Mouse (Mus musculus): ENCODE data around the gene Scaf8. TPM values are rescaled to one million over a fixed set of nuclear protein-coding genes. Genes with fewer than 3 reads are reported as not detected.
"Not testable (repeated sequence)": the region's sequence is repeated elsewhere in the genome, so short reads cannot be mapped to it uniquely, and the experiment has no call there.

Gene Scaf8
- polyA plus RNA-seq, 1 experiment from 2014 or later: 45.4 TPM

DNA sequence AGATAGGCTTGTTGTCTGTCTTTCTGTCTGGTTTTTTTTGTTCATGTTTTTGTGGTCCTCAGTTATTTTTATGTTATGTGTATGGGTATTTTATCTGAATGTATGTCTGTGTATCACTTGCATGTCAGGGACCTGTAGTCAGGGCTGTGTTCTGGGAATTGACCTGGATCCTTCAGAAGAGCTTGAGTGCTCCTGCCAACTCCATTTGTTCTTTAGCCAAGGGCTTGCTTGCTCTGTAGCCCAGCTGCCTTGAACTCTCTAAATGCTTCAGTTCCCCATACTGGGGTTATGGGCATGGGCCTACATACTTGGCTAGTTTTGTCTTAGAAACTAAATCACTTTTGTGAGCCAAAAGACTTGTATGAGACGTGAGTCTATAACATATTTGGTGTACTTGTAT is 13.9 kb downstream of the Scaf8 start:
- no peak for TF ChIP-seq CTCF (IDR thresholded peaks at IDR 0.05)
- POLR2A ChIA-PET: no interaction called here
- in situ Hi-C loops (cut with MboI; ENCODE audit: low pct_unique_long_range_greater_than_20kb): no loop called here
- CTCF ChIA-PET: interaction anchor here (1.0 to 1.5 kb wide), 2 partner anchors 8 to 19 kb away, joined by 3 to 6 read pairs; no protein-coding TSS in a partner anchor
- no peak for DNase-seq (ENCODE audit: low read depth, low spot score)
- no peaks in the 10 kb centered on the region for H3K27me3 ChIP-seq
- ATAC-seq: no peak

GRCm38 (mm10) chr17:3129791-3130190 is 15.0 kb downstream of the Scaf8 start:
- in situ Hi-C loops (cut with MboI; ENCODE audit: low pct_unique_long_range_greater_than_20kb): no loop called here
- no peak for DNase-seq (ENCODE audit: low read depth, low spot score)
- no peaks in the 10 kb centered on the region for H3K27me3 ChIP-seq
- ATAC-seq: no peak
- TF ChIP-seq CTCF (IDR thresholded peaks at IDR 0.05): no peak
- CTCF ChIA-PET: no interaction called here
- POLR2A ChIA-PET: no interaction called here

- CTCF ChIA-PET: interaction anchor here (1.2 to 2.5 kb wide), 4 partner anchors 8 to 64 kb away, joined by 3 to 7 read pairs (median 5); no protein-coding TSS in a partner anchor
- no peak for TF ChIP-seq CTCF (IDR thresholded peaks at IDR 0.05)
- POLR2A ChIA-PET: no interaction called here
- DNase-seq (ENCODE audit: low read depth, low spot score) (no peak), ATAC-seq (no peak)
- no peaks in the 10 kb centered on the region for H3K27me3 ChIP-seq
- in situ Hi-C loops (cut with MboI; ENCODE audit: low pct_unique_long_range_greater_than_20kb): no loop called here
Observed at GRCm38 (mm10) chr17:3135346-3135745, 20.6 kb downstream of the Scaf8 start.

DNA sequence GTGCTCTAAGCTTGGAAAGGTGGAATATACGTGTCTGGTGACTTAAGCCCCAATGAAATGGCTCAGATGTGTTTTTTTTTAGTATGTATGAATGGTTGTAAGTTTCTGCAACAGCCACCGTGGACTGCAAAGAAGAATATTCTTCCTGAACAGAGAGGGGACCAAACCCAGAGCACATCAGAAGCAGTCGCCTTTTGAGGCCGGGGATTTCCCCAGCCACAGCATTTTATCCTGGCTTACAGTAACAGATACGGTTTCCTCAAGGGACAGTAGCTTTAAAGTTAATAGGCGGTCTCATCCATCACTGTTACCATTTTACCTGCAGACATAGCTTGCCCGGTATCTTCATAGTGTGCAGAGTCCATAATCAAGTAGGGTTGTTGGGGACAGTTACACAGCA is 21.4 kb downstream of the Scaf8 start:
- ChIA-PET POLR2A (no interaction called here), CTCF (interaction anchor here (1.2 to 2.5 kb wide), 4 partner anchors 8 to 63 kb away, joined by 3 to 7 read pairs (median 5); no protein-coding TSS in a partner anchor)
- H3K27me3 ChIP-seq: no peaks in the 10 kb centered on the region
- ATAC-seq (no peak), DNase-seq (ENCODE audit: low read depth, low spot score) (no peak)
- in situ Hi-C loops (cut with MboI; ENCODE audit: low pct_unique_long_range_greater_than_20kb): no loop called here
- TF ChIP-seq CTCF (IDR thresholded peaks at IDR 0.05): no peak

- ATAC-seq (no peak), DNase-seq (ENCODE audit: low read depth, low spot score) (no peak)
- CTCF ChIA-PET: interaction anchor here (1.0 kb wide), 1 partner anchor 25 kb away, joined by 3 read pairs; no protein-coding TSS in a partner anchor
- POLR2A ChIA-PET: no interaction called here
- H3K27me3 ChIP-seq: no peaks in the 10 kb centered on the region
- in situ Hi-C loops (cut with MboI; ENCODE audit: low pct_unique_long_range_greater_than_20kb): no loop called here
- TF ChIP-seq CTCF (IDR thresholded peaks at IDR 0.05): no peak
Observed at GRCm38 (mm10) chr17:3138387-3138786, 23.6 kb downstream of the Scaf8 start.

DNA sequence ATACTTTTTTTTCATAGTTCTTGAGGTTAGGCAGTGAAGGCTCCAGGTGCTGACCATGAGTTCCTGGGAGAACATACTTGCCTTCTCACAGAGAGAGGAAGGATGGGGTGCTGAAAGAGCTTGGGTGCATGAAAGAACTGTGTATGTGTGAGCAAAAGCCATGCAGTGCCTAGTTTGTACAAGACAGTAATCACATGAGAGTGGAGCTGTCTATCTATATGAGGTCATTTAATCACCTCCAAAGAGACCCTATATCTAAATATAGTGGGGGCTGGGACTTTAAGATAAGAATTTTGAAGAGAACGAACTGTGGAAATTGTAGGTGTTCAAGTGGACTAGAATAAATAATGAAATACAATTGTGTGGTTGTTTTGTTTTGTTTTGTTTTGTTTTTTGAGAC is 25.3 kb downstream of the Scaf8 start:
- in situ Hi-C loops (cut with MboI; ENCODE audit: low pct_unique_long_range_greater_than_20kb): no loop called here
- POLR2A ChIA-PET: no interaction called here
- CTCF ChIA-PET: no interaction called here
- no peak for TF ChIP-seq CTCF (IDR thresholded peaks at IDR 0.05)
- ATAC-seq (no peak), DNase-seq (ENCODE audit: low read depth, low spot score) (no peak)
- no peaks in the 10 kb centered on the region for H3K27me3 ChIP-seq

GRCm38 (mm10) chr17:3148853-3149252 is 34.1 kb downstream of the Scaf8 start:
- ATAC-seq (no peak), DNase-seq (ENCODE audit: low read depth, low spot score) (no peak)
- ChIA-PET CTCF (interaction anchor here (1.0 to 1.4 kb wide), 3 partner anchors 9 to 15 kb away, joined by 3 read pairs; no protein-coding TSS in a partner anchor), POLR2A (no interaction called here)
- in situ Hi-C loops (cut with MboI; ENCODE audit: low pct_unique_long_range_greater_than_20kb): no loop called here
- TF ChIP-seq CTCF (IDR thresholded peaks at IDR 0.05): no peak
- H3K27me3 ChIP-seq: no peaks in the 10 kb centered on the region

GRCm38 (mm10) chr17:3149541-3149940 is 34.8 kb downstream of the Scaf8 start:
- ATAC-seq: peak; percentile 35
- CTCF ChIA-PET: interaction anchor here (1.0 to 1.4 kb wide), 4 partner anchors 8 to 38 kb away, joined by 3 read pairs; no protein-coding TSS in a partner anchor
- DNase-seq (ENCODE audit: low read depth, low spot score): peak; percentile 19

GRCm38 (mm10) chr17:3150701-3151100 is 35.9 kb downstream of the Scaf8 start:
- CTCF ChIA-PET: interaction anchor here (1.3 kb wide), 1 partner anchor 37 kb away, joined by 3 read pairs; no protein-coding TSS in a partner anchor
- not testable (repeated sequence) for ATAC-seq

More at GRCm38 (mm10) chr17:3149541-3149940, 34.8 kb downstream of the Scaf8 start:
- in situ Hi-C loops (cut with MboI; ENCODE audit: low pct_unique_long_range_greater_than_20kb): no loop called here
- no peaks in the 10 kb centered on the region for H3K27me3 ChIP-seq
- no peak for TF ChIP-seq CTCF (IDR thresholded peaks at IDR 0.05)
- POLR2A ChIA-PET: interaction anchor here (0.6 kb wide), 1 partner anchor 134 kb away, joined by 5 read pairs; no protein-coding TSS in a partner anchor

GRCm38 (mm10) chr17:3151181-3151580 is 36.4 kb downstream of the Scaf8 start:
- no peak for TF ChIP-seq CTCF (IDR thresholded peaks at IDR 0.05)
- POLR2A ChIA-PET: no interaction called here
- DNase-seq (ENCODE audit: low read depth, low spot score) (no peak), ATAC-seq (no peak)
- CTCF ChIA-PET: interaction anchor here (1.6 kb wide), 1 partner anchor 10 kb away, joined by 6 read pairs; no protein-coding TSS in a partner anchor
- no peaks in the 10 kb centered on the region for H3K27me3 ChIP-seq
- in situ Hi-C loops (cut with MboI; ENCODE audit: low pct_unique_long_range_greater_than_20kb): no loop called here

More at GRCm38 (mm10) chr17:3150701-3151100, 35.9 kb downstream of the Scaf8 start:
- DNase-seq (ENCODE audit: low read depth, low spot score); in situ Hi-C loops (cut with MboI; ENCODE audit: low pct_unique_long_range_greater_than_20kb); H3K27me3 ChIP-seq; POLR2A ChIA-PET: not testable (repeated sequence)

- in situ Hi-C loops (cut with MboI; ENCODE audit: low pct_unique_long_range_greater_than_20kb); CTCF ChIA-PET; DNase-seq (ENCODE audit: low read depth, low spot score); ATAC-seq; POLR2A ChIA-PET; H3K27me3 ChIP-seq: not testable (repeated sequence)
Observed at GRCm38 (mm10) chr17:3156176-3156575, 41.4 kb downstream of the Scaf8 start.

DNA sequence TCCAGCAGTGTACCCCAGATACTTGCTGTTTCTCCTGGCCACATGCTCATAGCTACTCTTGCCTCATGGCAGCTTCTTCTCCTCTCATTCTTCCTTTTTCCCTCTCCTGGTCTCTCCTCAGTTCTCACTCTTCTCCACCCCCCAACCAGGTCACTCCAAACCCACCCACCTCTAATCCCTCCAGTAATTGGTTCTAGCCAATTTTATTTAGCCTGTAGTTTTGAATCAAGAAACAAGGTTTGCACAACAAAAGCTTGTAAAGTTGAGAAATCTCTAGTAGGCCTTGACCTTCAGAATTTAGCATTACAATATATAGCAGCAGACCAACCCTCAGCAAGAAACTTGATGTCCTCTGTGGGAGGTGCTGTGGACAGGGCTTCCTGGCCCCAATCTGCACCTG is 42.2 kb downstream of the Scaf8 start:
- ChIA-PET CTCF (interaction anchor here (1.3 kb wide), 1 partner anchor 8 kb away, joined by 3 read pairs; no protein-coding TSS in a partner anchor), POLR2A (no interaction called here)
- in situ Hi-C loops (cut with MboI; ENCODE audit: low pct_unique_long_range_greater_than_20kb): no loop called here
- no peak for ATAC-seq
- no peak for DNase-seq (ENCODE audit: low read depth, low spot score)
- H3K27me3 ChIP-seq: no peaks in the 10 kb centered on the region
- TF ChIP-seq CTCF (IDR thresholded peaks at IDR 0.05): no peak

All from Patski (cell line).